Mouse (Mus musculus): ENCODE data around the gene Ssh2.

DNA sequence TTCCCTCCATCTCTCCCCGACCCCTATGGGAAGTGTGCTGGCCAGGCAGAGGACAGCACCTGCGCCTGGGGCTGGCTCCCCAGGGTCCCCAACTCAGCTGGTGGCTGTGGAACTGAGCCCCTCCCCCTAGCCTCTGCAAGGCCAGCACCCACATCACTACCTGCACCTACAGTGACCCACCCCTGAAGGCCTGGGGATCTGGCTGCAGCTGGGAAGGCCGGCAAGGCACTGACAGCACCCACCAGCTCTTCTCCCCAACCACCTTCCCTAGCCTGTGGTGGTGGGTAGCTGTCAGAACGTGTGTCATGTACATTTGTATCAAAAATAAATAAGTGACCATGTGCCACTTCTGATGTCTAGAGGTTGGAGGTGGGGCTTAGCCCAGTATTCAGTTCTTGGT, 291.3 kb downstream of the Ssh2 start:
- TF ChIP-seq CTCF (IDR thresholded peaks at IDR 0.05; ENCODE audit: control insufficient read depth, insufficient read depth, insufficient replicate concordance, low read depth, low read length) (no peak), POLR2A (IDR thresholded peaks at IDR 0.05; ENCODE audit: control insufficient read depth, low read depth, low read length) (no peak)

Measured in testis, adult 2 months (tissue).